Mouse (Mus musculus) stomach, embryonic 16.5 days (tissue): ENCODE results near the gene Gramd2. TPM values are rescaled to one million over a fixed set of nuclear protein-coding genes. Genes with fewer than 3 reads are reported as not detected.
A peak's percentile ranks its signal among the peaks of the same experiment; 100 is the strongest.
"Not testable (repeated sequence)": the region's sequence is repeated elsewhere in the genome, so short reads cannot be mapped to it uniquely, and the experiment has no call there.

ENCODE experiments used
- ATAC-seq: fragments of 200-750 bp; cut with Nextera tagmentation; 2 replicates; pipeline ENCODE4 v1.8.0; 2017; ENCODE audit warnings: moderate number of reproducible peaks, moderate TSS enrichment; ENCODE audit not compliant: insufficient read depth, low FRiP score
- H3K27ac ChIP-seq: fragments of 300-500 bp; sonication (generic); 2 replicates; pipeline ENCODE4 v1.5.1; 2014; ENCODE audit warnings: low read length
- H3K27me3 ChIP-seq: fragments of 300-500 bp; sonication (generic); 2 replicates; pipeline ENCODE4 v1.6.1; 2014; ENCODE audit warnings: low read length, control low read depth, mixed read lengths; ENCODE audit not compliant: control insufficient read depth, insufficient read depth
- H3K36me3 ChIP-seq: fragments of 300-500 bp; sonication (generic); 2 replicates; pipeline ENCODE4 v1.6.1; 2014; ENCODE audit warnings: low read length; ENCODE audit not compliant: control insufficient read depth, insufficient read depth
- H3K4me1 ChIP-seq: fragments of 300-500 bp; sonication (generic); 2 replicates; pipeline ENCODE4 v1.6.1; 2014; ENCODE audit warnings: low read length, control low read depth, mixed read lengths; ENCODE audit not compliant: control insufficient read depth, insufficient read depth
- H3K4me2 ChIP-seq: fragments of 300-500 bp; sonication (generic); 2 replicates; pipeline ENCODE4 v1.6.1; 2014; ENCODE audit warnings: low read depth, low read length, mixed read lengths
- H3K4me3 ChIP-seq: fragments of 300-500 bp; sonication (generic); replicated peaks from 2 replicates; pipeline ENCODE4 v1.5.1; 2014; ENCODE audit warnings: mild to moderate bottlenecking, low read length
- H3K9ac ChIP-seq: fragments of 300-500 bp; sonication (generic); 2 replicates; pipeline ENCODE4 v1.6.1; 2014; ENCODE audit warnings: low read length
- H3K9me3 ChIP-seq: fragments of 300-500 bp; sonication (generic); replicated peaks from 2 replicates; pipeline ENCODE4 v1.6.1; 2016; ENCODE audit warnings: low read length, control low read depth; ENCODE audit not compliant: control insufficient read depth
- WGBS: fragments of 180-500 bp; shearing (Covaris S2); extraction: QIAGEN DNeasy Blood & Tissue Kit; methylation state at CpG from one replicate; pipeline ENCODE4 v1.1.7; 2014; 5-methylcytosine and 5-hydroxymethylcytosine counted together
- polyA plus RNA-seq: library from polyadenylated mRNA; unstranded; fragments of >200 nt; fragmentation: Nextera tagmentation; extraction: Ambion mirVana; gene quantifications from 2 replicates; pipeline ENCODE4 v1.2.1, GENCODE M21; 2015

Gramd2 gene
- polyA plus RNA-seq, 1 experiment from 2014 or later, result 2.2 TPM

DNA sequence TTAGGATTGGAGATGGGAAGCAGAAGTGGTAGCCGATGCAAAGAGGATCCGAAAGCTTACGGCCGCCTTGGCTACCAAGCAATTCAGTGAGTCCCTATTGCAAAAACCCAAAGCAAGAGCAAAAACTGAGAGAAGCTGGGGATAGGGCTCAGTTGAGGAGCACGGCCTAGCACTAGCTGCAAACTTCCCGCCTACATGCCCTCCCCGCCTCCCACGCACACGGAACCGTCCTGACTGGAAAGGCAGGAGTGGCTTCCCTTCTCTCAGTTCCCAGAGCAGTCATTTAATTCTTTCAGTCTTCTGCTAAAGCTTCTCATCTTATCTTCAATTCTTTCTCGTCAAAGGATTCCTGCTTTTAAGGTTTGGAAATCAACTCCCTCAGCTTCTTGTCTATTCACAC, 69.0 kb downstream of the Gramd2 start:
- no peak overlapping the region for H3K9ac ChIP-seq
- 72% methylated on average over 11 of the region's 11 CpGs for WGBS
- H3K36me3 ChIP-seq, result no peaks in the 10 kb centered on the region
- no peak overlapping the region for H3K4me3 ChIP-seq
- H3K4me1 ChIP-seq, result no peaks in the 10 kb centered on the region; the same call in 1 of the 2 replicates
- H3K9me3 ChIP-seq, result no peaks in the 10 kb centered on the region
- H3K27me3 ChIP-seq, result no peaks in the 10 kb centered on the region
- H3K27ac ChIP-seq, result 0 out of 2 replicates have a peak overlapping the region, but pooled peaks have one; percentile 0
- no peak for ATAC-seq
- no peak overlapping the region for H3K4me2 ChIP-seq

DNA sequence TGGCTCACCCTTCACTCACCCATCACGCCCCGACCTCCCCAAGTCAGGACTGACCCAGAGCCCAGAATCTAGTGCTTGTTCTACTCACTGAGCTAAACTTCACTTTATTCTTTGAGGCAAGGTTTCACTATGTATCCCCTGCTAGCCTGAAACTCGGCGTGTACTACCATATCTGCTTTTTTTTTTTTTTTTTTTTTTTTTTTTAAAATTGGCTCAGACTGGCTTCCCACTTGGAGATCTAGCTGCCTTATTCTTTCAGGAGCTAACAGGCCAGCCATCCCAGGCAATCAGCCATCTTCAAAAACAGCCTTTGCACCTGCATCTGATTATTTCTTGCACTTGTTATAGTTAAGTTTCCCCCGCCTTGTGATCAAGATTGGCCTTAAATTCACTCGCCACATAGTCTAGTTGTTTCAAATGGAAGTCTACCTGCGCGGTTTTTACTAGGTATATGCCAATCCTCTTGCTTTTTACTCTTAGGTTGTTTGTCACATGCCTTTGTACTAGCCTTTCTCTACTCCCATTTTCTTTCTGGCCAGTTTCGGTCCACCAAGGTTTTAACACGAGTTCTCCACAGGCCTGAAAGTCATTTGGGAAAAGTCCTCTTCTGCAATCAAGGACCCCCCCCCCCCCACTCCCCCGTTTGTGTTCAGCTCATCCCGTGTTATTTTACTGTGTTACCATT, 69.8 kb downstream of the Gramd2 start:
- Histone ChIP-seq H3K27ac (peak overlapping the region; percentile 96; the same call in 1 of the 2 replicates), H3K36me3 (no peaks in the 10 kb centered on the region), H3K4me3 (peak overlapping the region; percentile 78), H3K4me2 (peak overlapping the region; percentile 78), H3K27me3 (no peaks in the 10 kb centered on the region), H3K4me1 (no peaks in the 10 kb centered on the region; the same call in 1 of the 2 replicates), H3K9ac (peak overlapping the region; percentile 81), H3K9me3 (no peaks in the 10 kb centered on the region)
- ATAC-seq, result no peak
- WGBS, result 32% methylated on average over 12 of the region's 12 CpGs

DNA sequence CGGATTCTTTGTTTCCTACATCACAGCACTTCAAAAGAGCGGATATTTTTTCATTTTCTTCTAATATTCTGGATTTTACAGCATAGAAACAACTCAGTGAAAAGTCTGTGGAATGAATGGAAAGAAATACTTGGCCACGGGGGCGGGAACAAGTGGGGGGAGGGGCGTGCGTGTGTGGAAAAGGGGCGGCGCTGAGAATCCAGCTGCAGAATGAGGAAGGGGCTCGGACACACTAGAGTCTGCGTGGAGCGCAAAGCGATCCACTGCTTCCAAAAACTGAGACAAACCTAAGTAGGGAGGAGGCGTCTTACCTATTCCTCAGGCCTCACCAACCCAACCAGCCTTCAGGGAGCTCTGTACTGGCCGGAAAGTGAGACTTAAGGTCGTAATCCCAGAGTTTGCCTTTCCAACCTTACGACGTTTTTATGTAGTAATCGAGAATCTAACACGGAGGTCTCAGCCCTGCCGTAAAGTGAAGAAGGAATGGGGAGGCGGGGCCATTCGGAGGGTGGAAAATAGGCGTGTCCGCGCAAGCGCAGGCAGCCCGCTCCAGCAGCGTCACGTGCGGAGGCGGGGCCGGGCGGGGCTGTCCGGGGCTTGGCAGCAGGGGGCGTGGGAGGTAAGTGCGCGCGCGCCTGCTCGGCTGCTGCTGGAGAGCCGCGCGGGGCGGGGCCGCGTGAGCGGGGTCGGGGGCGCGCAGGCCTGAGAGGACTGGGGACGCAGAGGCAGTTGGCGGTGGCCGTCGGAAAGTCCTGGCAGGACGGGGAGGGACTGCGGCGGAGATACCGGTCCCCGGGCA, 70.5 kb downstream of the Gramd2 start, which contains the start of the genes Senp8 and Myo9a:
Gene Senp8 (minus strand): TSS at position 444 of the 799 bp plus-strand sequence.
Gene Myo9a (plus strand): TSS at position 630 of the 799 bp plus-strand sequence.
- H3K27ac ChIP-seq, result peak within 1 kb of the TSS; percentile 96
- no peaks in the 10 kb centered on the region for H3K27me3 ChIP-seq
- no peaks in the 10 kb centered on the region for H3K36me3 ChIP-seq
- H3K9ac ChIP-seq, result peak within 1 kb of the TSS; percentile 91
- WGBS, result under 1% methylated on average over 59 of the region's 59 CpGs
- H3K9me3 ChIP-seq, result no peaks in the 10 kb centered on the region
- H3K4me3 ChIP-seq, result peak within 1 kb of the TSS; percentile 78
- peak within 1 kb of the TSS; percentile 78 for H3K4me2 ChIP-seq
- no peaks in the 10 kb centered on the region; the same call in 1 of the 2 replicates for H3K4me1 ChIP-seq
- ATAC-seq, result peak; percentile 95

DNA sequence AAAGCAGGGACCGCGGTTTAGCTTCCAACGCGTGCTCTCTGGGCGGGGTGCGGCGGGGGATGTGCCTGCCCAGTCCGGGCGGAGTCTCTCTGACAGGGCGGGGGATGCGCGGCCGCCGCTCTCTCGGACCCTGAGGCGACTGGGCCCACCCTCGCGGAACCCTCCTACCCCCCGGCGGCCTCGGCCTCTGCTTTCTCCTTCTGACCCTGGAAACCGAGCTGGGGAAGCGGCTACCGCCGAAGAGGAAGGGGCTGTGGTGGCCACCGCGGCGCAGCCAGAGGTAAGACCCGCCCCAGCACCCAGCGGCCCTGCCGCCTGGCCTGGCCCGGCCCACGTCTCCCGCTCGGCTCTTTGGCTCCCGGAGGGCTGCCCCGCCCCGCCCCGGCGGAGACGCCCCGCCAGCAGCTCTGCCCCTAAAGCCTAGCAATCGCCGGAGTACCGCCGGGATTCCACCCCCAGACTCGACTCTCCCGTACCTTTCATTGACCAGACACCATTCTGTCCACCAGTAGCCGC, 71.2 kb downstream of the Gramd2 start:
- ATAC-seq, result peak; percentile 95

DNA sequence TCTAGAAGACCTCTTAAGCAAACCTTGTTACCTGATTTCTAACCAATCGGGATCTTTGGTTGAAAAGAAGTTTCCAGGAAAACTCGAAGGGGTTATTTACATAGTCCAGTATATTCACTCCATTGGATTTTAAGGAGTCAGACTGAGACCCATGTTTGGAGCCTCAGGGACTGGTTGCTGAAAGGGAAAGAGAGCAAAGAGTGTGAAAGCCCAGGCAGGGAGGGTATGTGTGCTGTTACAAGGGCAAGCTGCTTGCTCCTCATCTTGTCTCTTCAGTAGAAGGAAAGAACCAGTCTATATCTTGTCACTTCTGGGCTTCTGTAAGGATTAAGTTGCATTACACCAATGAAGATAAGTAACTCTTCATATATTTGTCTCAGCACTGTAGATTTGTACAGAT, 72.0 kb downstream of the Gramd2 start:
- Histone ChIP-seq H3K4me2 (peak overlapping the region; percentile 74), H3K27ac (peak overlapping the region; percentile 95), H3K4me3 (peak overlapping the region; percentile 78), H3K9me3 (no peaks in the 10 kb centered on the region), H3K27me3 (no peaks in the 10 kb centered on the region), H3K36me3 (no peaks in the 10 kb centered on the region), H3K4me1 (no peaks in the 10 kb centered on the region; the same call in 1 of the 2 replicates), H3K9ac (peak overlapping the region; percentile 91)
- ATAC-seq, result no peak
- WGBS, result 1% methylated on average over 2 of the region's 2 CpGs

More for the DNA sequence above, 71.2 kb downstream of the Gramd2 start:
- H3K36me3 ChIP-seq, result no peaks in the 10 kb centered on the region
- no peaks in the 10 kb centered on the region for H3K9me3 ChIP-seq
- H3K27me3 ChIP-seq, result no peaks in the 10 kb centered on the region
- no peaks in the 10 kb centered on the region; the same call in 1 of the 2 replicates for H3K4me1 ChIP-seq
- whole genome bisulfite sequencing, result 0% methylated on average over 45 of the region's 49 CpGs
- peak overlapping the region; percentile 91 for H3K9ac ChIP-seq
- H3K4me2 ChIP-seq, result peak overlapping the region; percentile 74
- peak overlapping the region; percentile 95 for H3K27ac ChIP-seq
- peak overlapping the region; percentile 78 for H3K4me3 ChIP-seq

DNA sequence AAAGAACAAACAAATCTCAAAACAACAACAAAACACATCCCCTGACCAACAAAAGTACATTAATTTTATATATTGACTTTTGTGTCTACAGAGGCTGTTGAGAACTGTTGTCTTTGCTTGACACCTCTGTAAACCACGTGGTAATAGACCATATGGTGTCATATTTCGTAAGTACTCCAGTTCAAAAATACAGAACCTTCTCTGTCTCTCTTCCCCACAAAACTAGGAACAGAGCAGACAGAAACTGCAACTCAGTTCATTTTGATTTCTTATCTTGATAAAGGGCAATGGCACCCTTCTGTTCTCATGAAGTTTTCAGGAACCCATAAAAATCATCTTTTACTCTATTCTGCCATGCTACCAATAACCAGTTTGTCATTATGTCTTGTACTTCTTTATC, 75.3 kb downstream of the Gramd2 start:
- no peaks in the 10 kb centered on the region for H3K9me3 ChIP-seq
- no peaks in the 10 kb centered on the region for H3K36me3 ChIP-seq
- no peak overlapping the region for H3K4me2 ChIP-seq
- WGBS, result 59% methylated on average over 2 of the region's 2 CpGs
- no peaks in the 10 kb centered on the region; the same call in 1 of the 2 replicates for H3K4me1 ChIP-seq
- no peak overlapping the region for H3K9ac ChIP-seq
- H3K27me3 ChIP-seq, result no peaks in the 10 kb centered on the region
- ATAC-seq, result no peak
- no peak overlapping the region for H3K4me3 ChIP-seq
- no peak overlapping the region for H3K27ac ChIP-seq

DNA sequence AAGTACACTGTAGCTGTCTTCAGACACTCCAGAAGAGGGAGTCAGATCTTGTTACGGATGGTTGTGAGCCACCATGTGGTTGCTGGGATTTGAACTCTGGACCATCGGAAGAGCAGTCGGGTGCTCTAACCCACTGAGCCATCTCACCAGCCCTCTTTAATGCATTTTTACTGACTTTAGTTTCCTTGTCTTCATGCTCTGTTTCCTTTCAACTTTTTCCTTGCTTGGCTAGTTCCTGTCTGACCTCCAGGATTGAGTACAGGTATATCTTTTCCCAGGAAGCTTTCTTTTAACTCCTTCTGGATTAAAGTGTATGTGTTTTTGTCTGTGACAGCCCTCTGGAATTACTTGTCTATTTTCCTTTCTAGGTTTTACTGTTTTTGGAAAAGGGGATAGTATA, 77.1 kb downstream of the Gramd2 start:
- not testable (repeated sequence) for H3K9me3 ChIP-seq, H3K9ac ChIP-seq, ATAC-seq, H3K27ac ChIP-seq, H3K4me3 ChIP-seq, H3K4me1 ChIP-seq, H3K4me2 ChIP-seq, H3K27me3 ChIP-seq, H3K36me3 ChIP-seq
- 96% methylated on average over 2 of the region's 3 CpGs for WGBS

DNA sequence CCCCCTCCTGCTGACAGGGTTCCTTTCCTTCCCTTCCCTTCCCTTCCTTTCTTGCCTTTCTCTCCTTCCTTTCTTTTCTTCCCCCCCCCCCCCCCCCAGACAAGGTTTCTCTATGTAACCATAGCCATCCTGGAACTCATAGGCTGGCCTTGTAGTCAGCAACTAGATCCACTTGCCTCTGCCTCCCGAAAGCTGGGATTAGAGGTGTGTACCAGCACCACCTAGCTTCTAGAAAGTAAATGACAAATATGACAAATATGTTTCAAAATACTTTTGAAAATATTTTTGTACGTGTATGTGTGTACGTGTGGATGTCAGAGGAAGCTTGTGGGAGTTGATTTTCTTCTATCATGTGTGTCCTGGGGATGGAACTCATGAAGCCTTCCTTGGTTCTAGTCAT, 80.6 kb downstream of the Gramd2 start:
- H3K36me3 ChIP-seq, result no peaks in the 10 kb centered on the region
- no peaks in the 10 kb centered on the region for H3K27me3 ChIP-seq
- ATAC-seq, result no peak
- H3K27ac ChIP-seq, result no peak overlapping the region
- no peak overlapping the region for H3K4me3 ChIP-seq
- H3K4me2 ChIP-seq, result no peak overlapping the region
- no peaks in the 10 kb centered on the region for H3K4me1 ChIP-seq
- 65% methylated on average over 3 of the region's 3 CpGs for WGBS
- H3K9ac ChIP-seq, result no peak overlapping the region
- no peaks in the 10 kb centered on the region for H3K9me3 ChIP-seq
